Comparison of ENCODE assay signal across 26 mouse cellular contexts in genomic region chr11:3114403-3114802, GRCm38 (mm10).
"Had no signal": no experiment of that assay in that cellular context is flagged by ENCODE, and none has a peak within 500 bp of the region (broad histone marks: within the 10 kb centered on the region; RNA-seq: fewer than 3 reads in every experiment).

No protein-coding gene starts in this region.

- DNase-seq: gastrocnemius, postnatal 10 days; gastrocnemius, postnatal 25 days; heart, adult 11 months; heart, adult 2 months; heart, postnatal 14 days; heart, postnatal 36 days; kidney, adult 18-20 months; kidney, adult 8-10 months; kidney, postnatal 10 days; kidney, postnatal 25 days; kidney, postnatal 4 days; layer of hippocampus, adult 9-11 months; layer of hippocampus, postnatal 36 days; left cerebral cortex, postnatal 4 days had no signal

- H3K9me3 ChIP-seq: intestine, embryonic 15.5 days had no signal

- H3K27me3 ChIP-seq: heart, embryonic 13.5 days; heart, embryonic 15.5 days; hindbrain, embryonic 12.5 days; intestine, embryonic 15.5 days; limb, embryonic 13.5 days; limb, embryonic 15.5 days; liver, embryonic 12.5 days had no signal

- H3K36me3 ChIP-seq: heart, embryonic 13.5 days; heart, embryonic 15.5 days; hindbrain, embryonic 10.5 days; hindbrain, embryonic 12.5 days; intestine, embryonic 15.5 days; limb, embryonic 13.5 days; limb, embryonic 15.5 days; liver, embryonic 12.5 days had no signal

- H3K4me3 ChIP-seq: heart, adult 2 months; heart, embryonic 13.5 days; heart, embryonic 15.5 days; hindbrain, embryonic 10.5 days; hindbrain, embryonic 12.5 days; intestine, embryonic 15.5 days; limb, embryonic 13.5 days; limb, embryonic 15.5 days; liver, embryonic 12.5 days had no signal

- ATAC-seq: hindbrain, embryonic 16.5 days; inflammation-experienced regulatory T-cells, adult 6 months; intestine, embryonic 15.5 days; intestine, postnatal 0 days; liver, embryonic 12.5 days had no signal

- H3K4me1 ChIP-seq: heart, embryonic 13.5 days; heart, embryonic 15.5 days; hindbrain, embryonic 10.5 days; hindbrain, embryonic 12.5 days; intestine, embryonic 15.5 days; limb, embryonic 13.5 days; limb, embryonic 15.5 days; liver, embryonic 12.5 days had no signal

- H3K27ac ChIP-seq: heart, adult 2 months; heart, embryonic 13.5 days; heart, embryonic 15.5 days; hindbrain, embryonic 10.5 days; hindbrain, embryonic 12.5 days; hindbrain, embryonic 14.5 days; intestine, embryonic 15.5 days; limb, embryonic 13.5 days; limb, embryonic 15.5 days; liver, embryonic 12.5 days had no signal

- H3K9ac ChIP-seq: heart, embryonic 13.5 days; heart, embryonic 15.5 days; hindbrain, embryonic 12.5 days; hindbrain, embryonic 14.5 days; intestine, embryonic 15.5 days; limb, embryonic 13.5 days; limb, embryonic 15.5 days; liver, embryonic 12.5 days had no signal
